In the genomic region with DNA sequence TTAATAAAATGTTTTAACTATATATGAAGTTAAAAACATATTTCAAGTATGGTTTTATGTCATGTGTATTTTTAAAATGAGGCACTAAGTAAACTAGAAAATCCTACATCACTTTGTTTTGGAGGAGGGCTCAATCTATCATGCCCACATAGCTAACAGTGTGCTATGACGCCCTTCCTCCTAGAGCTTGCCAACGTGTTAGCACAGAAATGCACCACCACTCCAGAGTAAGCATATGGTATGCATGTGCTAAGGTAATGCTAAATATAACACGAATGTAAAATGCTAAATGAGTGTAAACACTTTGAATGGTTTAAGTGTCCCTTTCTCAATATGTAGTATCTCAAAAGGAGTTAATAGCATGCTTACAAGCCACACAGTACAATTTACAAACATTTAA, we compare ENCODE assay signal across 16 mouse cellular contexts.
"Had no signal": no experiment of that assay in that cellular context is flagged by ENCODE, and none has a peak within 500 bp of the region (broad histone marks: within the 10 kb centered on the region; RNA-seq: fewer than 3 reads in every experiment).

No protein-coding gene starts in this region.

- H3K4me1 ChIP-seq: lung, embryonic 15.5 days; midbrain, embryonic 13.5 days; midbrain, embryonic 15.5 days; neural tube, embryonic 12.5 days; stomach, embryonic 15.5 days had no signal

- H3K27ac ChIP-seq: lung, embryonic 15.5 days; macrophage; midbrain, embryonic 13.5 days; midbrain, embryonic 15.5 days; neural tube, embryonic 12.5 days; stomach, embryonic 15.5 days; stomach, postnatal 0 days had no signal

- ATAC-seq: lung, postnatal 0 days; midbrain, embryonic 13.5 days; midbrain, embryonic 15.5 days had no signal

- H3K27me3 ChIP-seq: lung, embryonic 15.5 days; megakaryocyte, embryonic 14.5 days; midbrain, embryonic 13.5 days; midbrain, embryonic 15.5 days; neural tube, embryonic 12.5 days; stomach, embryonic 15.5 days had no signal

- H3K4me3 ChIP-seq: lung, embryonic 15.5 days; megakaryocyte, embryonic 14.5 days; midbrain, embryonic 13.5 days; midbrain, embryonic 15.5 days; neural tube, embryonic 12.5 days; stomach, embryonic 15.5 days had no signal

- DNase-seq: lung, postnatal 14 days; lung, postnatal 36 days; right cerebral cortex, postnatal 14 days; thymus, adult 2 months; thymus, postnatal 25 days; thymus, postnatal 4 days had no signal

- H3K9ac ChIP-seq: lung, embryonic 15.5 days; midbrain, embryonic 13.5 days; midbrain, embryonic 15.5 days; neural tube, embryonic 12.5 days; stomach, embryonic 15.5 days had no signal

- H3K4me2 ChIP-seq: lung, embryonic 15.5 days; midbrain, embryonic 11.5 days; midbrain, embryonic 13.5 days; midbrain, embryonic 15.5 days; neural tube, embryonic 12.5 days; stomach, embryonic 15.5 days had no signal

- H3K9me3 ChIP-seq: lung, embryonic 15.5 days; megakaryocyte, embryonic 14.5 days; midbrain, embryonic 13.5 days; midbrain, embryonic 15.5 days; neural tube, embryonic 12.5 days; stomach, embryonic 15.5 days had no signal

- H3K36me3 ChIP-seq: lung, embryonic 15.5 days; midbrain, embryonic 13.5 days; midbrain, embryonic 15.5 days; neural tube, embryonic 12.5 days; stomach, embryonic 15.5 days had no signal
